Mouse (Mus musculus): ENCODE measurements around the gene H2bfm. TPM values are rescaled to one million over a fixed set of nuclear protein-coding genes. Genes with fewer than 3 reads are reported as not detected.

The H2bfm gene
- not detected in 2 replicates for polyA plus RNA-seq (2015; fragmentation: Nextera tagmentation; extraction: Ambion mirVana)

DNA sequence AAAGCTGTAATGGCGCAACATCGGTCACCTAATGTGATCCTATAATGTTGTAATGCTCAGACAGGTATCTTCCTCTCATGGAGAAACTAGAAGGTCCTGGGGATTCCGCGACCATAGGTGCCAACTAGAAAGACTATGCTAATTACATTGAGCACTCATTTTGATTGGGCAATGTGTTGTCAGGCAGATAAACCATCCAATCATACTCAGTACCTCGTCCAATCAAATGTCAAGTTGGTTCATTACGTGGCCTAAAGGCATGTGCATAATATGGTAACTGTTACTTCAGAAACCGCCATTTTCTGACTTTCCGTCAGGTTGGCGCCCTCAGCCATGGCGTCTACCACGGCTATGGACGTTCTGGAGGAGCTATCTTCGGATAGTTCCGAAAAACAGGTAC, at the start of gene H2bfm:
TSS of gene H2bfm (plus strand) at position 295 of the 400 bp plus-strand sequence.

GRCm38 (mm10) chrX:136975397-136975796, 48.3 kb downstream of the H2bfm start, which contains the start of gene Tmsb15b2:
Tmsb15b2 (minus strand) TSS chrX:136975497.

GRCm38 (mm10) chrX:136976424-136977084, 49.4 kb downstream of the H2bfm start, which contains the start of the genes Tmsb15l and Tmsb15b1:
Tmsb15l (minus strand) TSS chrX:136976869.
Tmsb15b1 (minus strand) TSS chrX:136976874.

Other genes starting within 250 kb of the H2bfm start
- 8.1 and 8.2 TPM in 2 replicates for gene Tceal1, start 219.3 kb upstream of the H2bfm start, polyA plus RNA-seq (2015; fragmentation: Nextera tagmentation; extraction: Ambion mirVana)
- 314 and 373 TPM in 2 replicates for gene Morf4l2, start 183.6 kb upstream of the H2bfm start, polyA plus RNA-seq (2015; fragmentation: Nextera tagmentation; extraction: Ambion mirVana)
- not detected in 2 replicates for gene Glra4, start 147.2 kb upstream of the H2bfm start, polyA plus RNA-seq (2015; fragmentation: Nextera tagmentation; extraction: Ambion mirVana)
- gene Plp1, start 104.7 kb upstream of the H2bfm start, polyA plus RNA-seq (2015; fragmentation: Nextera tagmentation; extraction: Ambion mirVana), result 4.9 and 5.5 TPM in 2 replicates
- gene Rab9b, start 58.6 kb upstream of the H2bfm start, polyA plus RNA-seq (2015; fragmentation: Nextera tagmentation; extraction: Ambion mirVana), result 0.05 TPM in 1 of 2 replicates, not detected in the other
- 14.8 and 21.4 TPM in 2 replicates for gene Tmsb15b2, start 48.2 kb downstream of the H2bfm start, polyA plus RNA-seq (2015; fragmentation: Nextera tagmentation; extraction: Ambion mirVana)
- gene Tmsb15l, start 49.5 kb downstream of the H2bfm start, polyA plus RNA-seq (2015; fragmentation: Nextera tagmentation; extraction: Ambion mirVana), result 1.1 and 1.6 TPM in 2 replicates
- 16.6 and 16.7 TPM in 2 replicates for gene Tmsb15b1, start 49.5 kb downstream of the H2bfm start, polyA plus RNA-seq (2015; fragmentation: Nextera tagmentation; extraction: Ambion mirVana)
- gene Zcchc18, start 65.8 kb downstream of the H2bfm start, polyA plus RNA-seq (2015; fragmentation: Nextera tagmentation; extraction: Ambion mirVana), result 0.53 and 0.69 TPM in 2 replicates
- gene Slc25a53, start 111.0 kb downstream of the H2bfm start, polyA plus RNA-seq (2015; fragmentation: Nextera tagmentation; extraction: Ambion mirVana), result 4.6 and 4.9 TPM in 2 replicates
- gene Fam199x, start 122.3 kb downstream of the H2bfm start, polyA plus RNA-seq (2015; fragmentation: Nextera tagmentation; extraction: Ambion mirVana), result 2.6 and 3.3 TPM in 2 replicates
- gene Esx1, start 194.8 kb downstream of the H2bfm start, polyA plus RNA-seq (2015; fragmentation: Nextera tagmentation; extraction: Ambion mirVana), result not detected in 2 replicates